8 mouse cellular contexts compared by ENCODE assay signal in genomic region chr7:67644833-67645680, GRCm38 (mm10). TPM values are rescaled to one million over a fixed set of nuclear protein-coding genes. Genes with fewer than 3 reads are reported as not detected.
DNase-seq lines count a peak whose midpoint lies in the region; ATAC-seq and TF ChIP-seq lines count a peak whose summit lies in the region.

Gene Lrrc28, minus strand, starts transcription at chr7:67645268.

- no peaks in the 10 kb centered on the region for H3K27me3 ChIP-seq in embryonic facial prominence, embryonic 13.5 days
- H3K27me3 ChIP-seq in kidney, adult 2 months (replicated peaks; ENCODE audit: control insufficient read depth, insufficient read depth, low read length): no peaks in the 10 kb centered on the region
- no peaks in the 10 kb centered on the region for H3K27me3 ChIP-seq in limb, embryonic 12.5 days
- no peaks in the 10 kb centered on the region for H3K27me3 ChIP-seq in midbrain, embryonic 15.5 days (replicated peaks)
- no peaks in the 10 kb centered on the region for H3K27me3 ChIP-seq in spleen, adult 2 months (ENCODE audit: control insufficient read depth, insufficient read depth, low read length)

- H3K4me1 ChIP-seq in embryonic facial prominence, embryonic 13.5 days: peaks cover 34% of the 10 kb centered on the region
- peaks cover 11% of the 10 kb centered on the region; the same call in 1 of the 2 replicates for H3K4me1 ChIP-seq in kidney, adult 2 months (ENCODE audit: control insufficient read depth, insufficient read depth, low read length)
- H3K4me1 ChIP-seq in limb, embryonic 12.5 days (replicated peaks): peaks cover 33% of the 10 kb centered on the region
- peaks cover 23% of the 10 kb centered on the region for H3K4me1 ChIP-seq in midbrain, embryonic 15.5 days
- H3K4me1 ChIP-seq in spleen, adult 2 months (ENCODE audit: control insufficient read depth, insufficient read depth, insufficient read length): peaks cover 3% of the 10 kb centered on the region; the same call in 1 of the 2 replicates

- H3K4me3 ChIP-seq in embryonic facial prominence, embryonic 13.5 days: peak within 1 kb of the TSS; percentile 80
- H3K4me3 ChIP-seq in kidney, adult 2 months (ENCODE audit: insufficient read depth, low read depth, low read length): peak within 1 kb of the TSS; percentile 89
- H3K4me3 ChIP-seq in limb, embryonic 12.5 days (replicated peaks): peak within 1 kb of the TSS; percentile 72
- peak within 1 kb of the TSS; percentile 75 for H3K4me3 ChIP-seq in midbrain, embryonic 15.5 days
- H3K4me3 ChIP-seq in spleen, adult 2 months (ENCODE audit: extremely low read depth, insufficient read depth, insufficient read length): peak within 1 kb of the TSS; percentile 85

- under 1% methylated on average over 55 of the region's 55 CpGs for WGBS in embryonic facial prominence, embryonic 13.5 days
- under 1% methylated on average over 55 of the region's 55 CpGs for WGBS in kidney, adult 2 months
- WGBS in limb, embryonic 12.5 days: under 1% methylated on average over 55 of the region's 55 CpGs
- under 1% methylated on average over 55 of the region's 55 CpGs for WGBS in midbrain, embryonic 15.5 days
- WGBS in spleen, adult 2 months: under 1% methylated on average over 55 of the region's 55 CpGs

- no peaks in the 10 kb centered on the region for H3K9me3 ChIP-seq in embryonic facial prominence, embryonic 13.5 days
- H3K9me3 ChIP-seq in limb, embryonic 12.5 days: no peaks in the 10 kb centered on the region
- H3K9me3 ChIP-seq in midbrain, embryonic 15.5 days: no peaks in the 10 kb centered on the region

- no peak for TF ChIP-seq CTCF in kidney, adult 2 months (conservative IDR thresholded peaks at IDR 0.05; ENCODE audit: insufficient read depth, insufficient read length, low read depth, low read length)
- no peak for TF ChIP-seq CTCF in spleen, adult 2 months (IDR thresholded peaks at IDR 0.05; ENCODE audit: extremely low read depth, insufficient read depth, insufficient read length, insufficient replicate concordance)

- TF ChIP-seq POLR2A in kidney, adult 2 months (IDR thresholded peaks at IDR 0.05; ENCODE audit: low read depth, low read length): peak; percentile 92
- peak; percentile 98 for TF ChIP-seq POLR2A in spleen, adult 2 months (IDR thresholded peaks at IDR 0.05; ENCODE audit: low read depth, low read length)

- H3K4me2 ChIP-seq in embryonic facial prominence, embryonic 13.5 days: peak within 1 kb of the TSS; percentile 72
- H3K4me2 ChIP-seq in limb, embryonic 12.5 days: peak within 1 kb of the TSS; percentile 67
- peak within 1 kb of the TSS; percentile 81 for H3K4me2 ChIP-seq in midbrain, embryonic 15.5 days

- ATAC-seq in embryonic facial prominence, embryonic 13.5 days (ENCODE audit: insufficient number of reproducible peaks, insufficient read depth, low FRiP score, low TSS enrichment, low read depth): peak; percentile 99
- peak; percentile 96 for ATAC-seq in limb, embryonic 12.5 days (ENCODE audit: insufficient number of reproducible peaks, insufficient read depth, low FRiP score, low TSS enrichment, low read depth)
- peak; percentile 99 for ATAC-seq in midbrain, embryonic 15.5 days (replicated peaks)

- H3K9ac ChIP-seq in embryonic facial prominence, embryonic 13.5 days: peak within 1 kb of the TSS; percentile 94
- H3K9ac ChIP-seq in limb, embryonic 12.5 days (replicated peaks): peak within 1 kb of the TSS; percentile 80
- peak within 1 kb of the TSS; percentile 83 for H3K9ac ChIP-seq in midbrain, embryonic 15.5 days

- peak within 1 kb of the TSS; percentile 95 for H3K27ac ChIP-seq in embryonic facial prominence, embryonic 13.5 days
- peak within 1 kb of the TSS; percentile 78 for H3K27ac ChIP-seq in kidney, adult 2 months (ENCODE audit: insufficient read depth, low read depth, low read length)
- H3K27ac ChIP-seq in limb, embryonic 12.5 days: peak within 1 kb of the TSS; percentile 92
- H3K27ac ChIP-seq in midbrain, embryonic 15.5 days: peak within 1 kb of the TSS; percentile 88
- H3K27ac ChIP-seq in spleen, adult 2 months (ENCODE audit: insufficient read depth, low read length): peak within 1 kb of the TSS; percentile 89

- H3K36me3 ChIP-seq in embryonic facial prominence, embryonic 13.5 days: peaks cover 5% of the 10 kb centered on the region
- no peaks in the 10 kb centered on the region; the same call in 1 of the 2 replicates for H3K36me3 ChIP-seq in kidney, adult 2 months (ENCODE audit: control insufficient read depth, insufficient read depth, low read length)
- H3K36me3 ChIP-seq in limb, embryonic 12.5 days: peaks cover 6% of the 10 kb centered on the region
- no peaks in the 10 kb centered on the region; the same call in 1 of the 2 replicates for H3K36me3 ChIP-seq in midbrain, embryonic 15.5 days (replicated peaks)
- H3K36me3 ChIP-seq in spleen, adult 2 months (ENCODE audit: control insufficient read depth, insufficient read depth, low read length): 0 out of 2 replicates have a peak, but pooled peaks cover 2% of the 10 kb centered on the region

- peak; percentile 97 for DNase-seq in 3134 (ENCODE audit: extremely low read depth, insufficient read length, low spot score)
- DNase-seq in adrenal gland, postnatal 36 days: peak; percentile 99
- peak; percentile 100 for DNase-seq in heart, adult 18-20 months
- DNase-seq in kidney, adult 2 months: peak; percentile 100
- DNase-seq in spleen, adult 2 months (ENCODE audit: low read depth in 1 of 2, low spot score in 2 of 2): peak; percentile 99

RNA-seq across cellular contexts. Expression of gene Lrrc28, which starts in this region (rescaled TPM):
- total RNA-seq in adrenal gland, postnatal 36 days (2021): 10 to 100 TPM; 17.5 to 19.6 TPM
- polyA plus RNA-seq in embryonic facial prominence, embryonic 13.5 days (2015; fragmentation: Nextera tagmentation; extraction: Ambion mirVana): 23.5 and 24.1 TPM in 2 replicates
- total RNA-seq in heart, adult 18-20 months (2021): 10 to 100 TPM; 12.8 to 13.9 TPM
- polyA plus RNA-seq in kidney, adult 2 months (2012; rRNA removed): 41.8 and 46.1 TPM in 2 replicates
- polyA plus RNA-seq in limb, embryonic 12.5 days (2016; fragmentation: Nextera tagmentation; extraction: Ambion mirVana): 27.1 and 29.6 TPM in 2 replicates
- polyA plus RNA-seq in midbrain, embryonic 15.5 days (2015; fragmentation: Nextera tagmentation; extraction: Ambion mirVana): 26.0 and 28.5 TPM in 2 replicates
- polyA plus RNA-seq in spleen, adult 2 months (2012; rRNA removed): 13.1 and 14.1 TPM in 2 replicates

Comparison
In these comparisons a context has a peak if more than half of its experiments do, and no peak if none do; other contexts are left out.
1. Peak in every context shown above with its lines: DNase-seq, ATAC-seq, H3K4me3 ChIP-seq and H3K27ac ChIP-seq.